Mouse (Mus musculus): Measurements from ENCODE around the gene Abcg1.

The Abcg1 gene

DNA sequence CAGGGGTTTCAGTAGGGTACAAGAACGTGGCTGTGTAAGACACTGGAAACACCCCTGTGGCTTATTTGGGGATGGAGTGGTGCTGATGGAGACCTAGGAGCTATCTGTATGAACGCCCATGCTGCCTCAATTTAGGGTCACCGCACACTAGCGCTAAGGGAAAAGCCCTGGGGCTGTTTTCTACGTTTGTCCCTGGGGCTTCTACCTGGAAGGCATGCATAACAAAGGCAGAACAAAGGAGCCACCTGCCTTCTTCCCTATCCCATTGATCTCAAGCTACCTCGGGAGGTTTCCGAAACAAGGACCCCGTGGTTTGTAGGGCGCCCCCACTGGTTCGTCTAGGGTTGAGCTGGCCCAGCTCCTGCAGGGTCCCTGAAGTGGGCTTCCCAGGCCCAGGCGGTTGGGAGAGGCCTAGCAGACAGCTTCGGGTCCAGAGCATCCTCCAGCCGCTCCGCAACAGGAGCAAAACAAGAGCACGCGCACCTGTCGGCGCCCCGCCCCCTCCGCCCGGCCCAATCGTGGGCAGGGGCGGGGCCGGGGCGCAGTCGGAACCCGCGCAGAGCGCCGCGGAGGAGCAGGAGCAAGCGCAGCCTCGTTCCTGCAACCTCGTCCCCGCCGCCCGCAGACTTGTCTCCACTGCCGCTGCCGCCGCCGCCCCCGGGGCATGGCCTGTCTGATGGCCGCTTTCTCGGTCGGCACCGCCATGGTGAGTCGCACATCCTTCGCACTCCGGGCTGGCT lies at the start of gene Abcg1:
Gene Abcg1 (plus strand): TSS at position 525 of the 740 bp plus-strand sequence.
- peak; percentile 67 for DNase-seq

DNA sequence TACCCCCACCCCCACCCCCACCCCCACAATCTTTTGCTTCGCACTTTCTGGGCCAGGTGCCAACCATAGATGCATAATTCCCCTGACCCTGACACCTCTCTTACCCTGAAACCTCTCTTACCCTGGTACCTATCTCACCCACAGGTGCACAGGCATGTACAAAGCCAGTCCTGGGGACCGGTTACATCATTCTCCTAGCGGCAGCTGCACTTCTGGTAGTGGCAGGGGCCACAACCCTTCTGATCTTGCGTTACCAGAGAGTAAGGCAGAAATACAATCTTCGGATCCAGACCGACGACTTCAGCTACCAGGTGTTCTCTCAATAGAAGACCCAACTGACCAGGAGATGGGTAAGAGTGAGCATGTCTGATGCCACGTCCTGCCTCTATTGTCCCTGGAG lies 49.1 kb upstream of the Abcg1 start:
- DNase-seq: no peak

DNA sequence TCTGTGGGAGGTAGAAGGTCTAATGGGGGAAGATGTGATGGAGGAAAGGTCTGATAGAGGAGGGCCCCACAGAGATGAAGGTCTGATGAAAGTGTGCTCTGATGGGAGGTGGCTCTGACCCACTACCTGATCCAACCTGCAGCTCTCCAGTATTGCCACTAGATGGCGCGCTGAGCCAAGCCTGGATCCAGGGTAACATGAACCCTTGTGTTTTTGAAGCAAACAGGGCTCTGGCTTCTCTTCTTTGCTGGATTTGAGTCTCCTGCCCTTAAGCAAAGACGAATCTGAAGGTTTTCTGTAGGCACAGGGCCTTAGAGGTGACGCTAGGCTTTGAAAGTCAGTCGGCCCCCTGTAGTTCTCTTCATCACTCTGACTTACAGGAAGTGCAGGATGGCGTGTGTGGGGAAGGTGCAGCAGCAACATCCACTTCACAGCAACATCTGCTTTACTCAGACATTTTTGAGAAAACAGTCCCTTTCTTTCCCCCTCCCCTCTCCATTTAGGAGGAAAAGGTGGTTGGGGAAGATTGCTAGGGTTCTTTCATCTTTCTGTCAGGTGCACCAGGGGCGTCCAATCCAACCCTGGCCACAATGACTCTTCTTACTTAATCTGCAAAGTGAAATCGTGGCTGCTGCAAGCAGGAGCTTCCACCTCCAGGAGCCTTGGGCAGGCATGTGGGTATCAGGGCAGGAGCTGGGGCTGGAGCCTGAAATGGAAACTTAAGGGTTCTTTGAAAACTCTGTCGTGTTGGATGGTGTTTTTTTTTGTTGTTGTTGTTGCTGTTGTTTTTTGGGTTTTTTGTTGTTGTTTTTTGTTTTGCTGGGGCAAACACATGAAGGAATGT lies 45.7 kb upstream of the Abcg1 start:
- peak; percentile 63 for DNase-seq

DNA sequence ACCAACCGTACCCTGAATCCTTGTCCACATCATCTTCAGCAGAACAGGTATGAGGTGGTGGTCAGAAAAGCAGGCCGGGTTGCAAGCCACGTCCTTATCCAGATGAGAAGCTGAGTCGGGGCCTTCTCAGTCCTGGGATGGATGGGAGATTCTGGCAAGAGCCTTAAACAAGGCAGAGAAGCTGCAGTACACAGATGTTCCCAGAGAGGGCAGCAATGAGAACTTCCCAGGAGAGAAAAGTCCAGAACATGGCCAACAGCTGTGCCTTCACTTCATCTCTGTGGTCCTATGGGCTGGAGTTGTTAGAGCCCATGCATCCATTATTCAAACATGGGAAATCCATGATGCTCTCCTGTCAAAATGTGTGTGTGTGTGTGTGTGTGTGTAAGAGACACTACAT lies 39.2 kb upstream of the Abcg1 start:
- peak; percentile 76 for DNase-seq

DNA sequence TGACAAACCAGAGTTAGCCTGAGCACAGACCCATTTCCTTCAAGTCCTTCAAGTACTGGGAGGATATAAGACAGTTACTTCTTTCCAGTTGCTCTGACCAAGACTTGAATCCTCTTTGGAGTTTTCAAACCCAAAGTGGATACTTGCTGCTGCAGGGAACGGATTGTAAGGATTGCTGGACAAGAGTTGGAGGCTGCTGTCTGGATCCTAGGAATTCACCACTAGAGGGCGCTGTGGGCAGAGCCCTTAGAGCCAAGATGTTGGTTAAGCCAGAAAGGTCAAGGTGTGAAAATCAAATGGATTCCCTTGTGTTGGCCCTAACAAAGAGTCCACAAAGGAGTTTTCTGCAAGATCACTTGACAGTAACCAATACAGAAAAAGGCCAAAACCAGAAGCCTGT lies 38.0 kb upstream of the Abcg1 start:
- peak; percentile 80 for DNase-seq

DNA sequence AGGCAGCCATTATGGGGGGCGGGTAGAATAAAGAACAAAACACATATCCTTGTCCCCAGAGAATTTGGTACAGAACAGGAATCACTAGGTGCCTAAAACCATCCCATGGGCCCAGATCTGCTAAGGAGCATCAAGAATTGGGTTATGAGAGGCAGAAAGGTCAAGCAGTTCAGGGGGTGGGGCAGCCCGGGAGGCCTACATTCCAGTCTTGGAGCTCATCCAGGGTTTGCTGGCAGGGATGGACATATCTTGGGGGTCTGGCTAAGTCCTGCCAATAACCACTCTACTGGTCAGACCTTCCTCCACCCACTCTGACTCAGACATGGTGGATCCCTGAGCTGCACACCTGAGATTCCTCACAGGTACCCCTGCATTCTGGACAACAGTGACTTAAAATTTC lies 37.4 kb upstream of the Abcg1 start:
- DNase-seq: no peak

DNA sequence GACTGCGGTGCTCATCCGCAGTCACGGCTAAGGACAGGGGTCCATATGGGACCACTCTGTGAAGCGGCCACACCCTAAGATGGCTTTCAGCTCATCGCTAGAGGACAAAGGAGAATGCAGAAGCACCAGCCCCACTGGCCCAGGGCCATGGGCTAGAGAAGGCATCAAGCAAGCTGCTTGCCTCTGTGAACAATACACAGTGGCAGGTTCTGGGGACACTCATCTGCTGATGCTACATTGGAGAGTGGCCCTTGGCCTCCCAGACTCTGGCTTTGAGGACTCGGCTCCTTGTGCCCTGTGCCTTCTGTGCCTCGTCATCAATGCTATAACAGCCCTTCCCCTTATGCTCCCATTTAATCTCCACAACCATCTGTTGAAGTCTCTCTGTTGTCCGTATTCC lies 36.2 kb upstream of the Abcg1 start:
- DNase-seq: no peak

DNA sequence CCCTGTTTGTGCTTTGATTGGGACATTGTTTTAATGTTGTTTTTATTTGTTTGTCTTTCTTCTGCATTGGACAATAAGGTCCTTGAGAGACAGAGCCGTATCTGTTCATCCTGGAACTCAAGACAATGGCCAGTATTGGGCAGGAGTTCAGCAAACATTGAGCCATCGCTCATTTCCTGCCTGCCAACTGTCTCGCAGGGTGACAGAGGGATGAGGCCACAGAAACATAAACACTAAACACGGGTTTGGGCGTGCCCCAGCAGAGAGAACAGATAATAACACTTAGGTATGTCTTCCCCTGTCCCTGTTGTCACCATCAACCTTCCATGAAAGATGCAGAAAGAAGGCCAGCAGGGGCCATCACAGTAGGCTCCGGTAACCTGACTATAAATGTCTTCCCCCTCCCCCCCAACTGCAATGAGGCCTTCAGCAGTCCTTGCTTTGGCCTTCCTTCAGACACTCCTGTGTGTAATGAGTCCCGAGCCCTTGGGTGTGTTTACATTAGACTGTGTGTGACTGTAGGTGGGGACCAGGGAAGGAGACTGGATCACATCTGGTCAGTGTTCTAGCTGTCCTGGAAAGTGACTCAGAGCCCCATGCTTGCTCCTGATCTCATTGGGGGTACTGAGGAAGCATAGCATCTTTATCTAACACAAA lies 33.2 kb upstream of the Abcg1 start:
- peak; percentile 40 for DNase-seq

DNA sequence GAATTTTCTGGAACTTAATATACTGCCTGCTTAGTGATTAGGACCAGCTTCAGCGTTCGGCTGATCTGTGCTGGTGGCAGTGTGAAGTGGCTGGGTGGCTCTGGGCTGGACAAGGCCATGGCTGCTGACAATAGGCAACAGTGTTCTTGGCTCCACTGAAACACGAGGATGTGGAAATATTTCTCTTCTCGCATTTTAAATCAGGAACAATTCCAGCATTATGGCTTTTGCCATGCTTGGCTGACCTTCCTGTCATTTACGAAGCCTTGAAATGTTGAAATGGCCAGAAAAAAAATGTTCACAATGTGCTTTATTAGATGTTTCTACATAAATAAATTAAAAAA lies 32.7 kb upstream of the Abcg1 start:
- no peak for DNase-seq

DNA sequence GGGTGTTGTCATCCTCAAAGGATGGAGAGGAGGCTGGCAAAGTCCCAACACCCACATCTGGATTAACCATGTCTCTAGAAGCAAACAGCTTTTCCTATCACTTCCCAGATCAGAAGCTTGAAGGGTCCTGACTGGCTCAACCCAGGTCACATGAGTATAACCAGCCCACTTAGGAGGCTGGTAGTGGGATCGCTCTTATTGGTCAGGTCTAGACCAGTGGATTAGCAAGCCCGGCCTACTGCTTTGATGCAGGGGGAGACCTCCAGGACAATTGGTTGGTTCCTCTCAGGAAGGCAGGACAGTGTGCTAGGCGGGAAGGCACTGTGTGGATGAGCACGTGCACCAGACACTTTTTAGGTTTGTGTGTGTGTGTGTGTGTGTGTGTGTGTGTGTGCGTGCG lies 30.5 kb upstream of the Abcg1 start:
- no peak for DNase-seq

DNA sequence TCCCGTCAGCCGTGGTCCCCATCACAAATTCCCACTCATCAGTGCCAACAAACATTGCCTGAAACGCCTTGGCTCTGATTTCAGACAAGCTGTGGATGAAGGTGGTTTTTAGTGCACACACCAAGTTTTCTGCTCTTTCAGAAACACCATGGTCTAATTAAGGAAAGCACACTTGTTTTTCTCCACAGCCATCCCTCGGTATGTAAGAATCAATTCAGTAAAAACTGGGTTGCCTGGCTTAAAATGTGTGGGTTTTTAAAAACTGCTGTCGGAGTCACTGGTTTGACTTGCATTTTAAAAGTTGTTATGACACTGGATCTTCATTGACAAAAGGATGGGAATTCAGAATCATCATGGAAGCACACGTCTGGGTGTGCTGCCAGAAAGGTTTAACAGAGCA lies 29.8 kb upstream of the Abcg1 start:
- no peak for DNase-seq

DNA sequence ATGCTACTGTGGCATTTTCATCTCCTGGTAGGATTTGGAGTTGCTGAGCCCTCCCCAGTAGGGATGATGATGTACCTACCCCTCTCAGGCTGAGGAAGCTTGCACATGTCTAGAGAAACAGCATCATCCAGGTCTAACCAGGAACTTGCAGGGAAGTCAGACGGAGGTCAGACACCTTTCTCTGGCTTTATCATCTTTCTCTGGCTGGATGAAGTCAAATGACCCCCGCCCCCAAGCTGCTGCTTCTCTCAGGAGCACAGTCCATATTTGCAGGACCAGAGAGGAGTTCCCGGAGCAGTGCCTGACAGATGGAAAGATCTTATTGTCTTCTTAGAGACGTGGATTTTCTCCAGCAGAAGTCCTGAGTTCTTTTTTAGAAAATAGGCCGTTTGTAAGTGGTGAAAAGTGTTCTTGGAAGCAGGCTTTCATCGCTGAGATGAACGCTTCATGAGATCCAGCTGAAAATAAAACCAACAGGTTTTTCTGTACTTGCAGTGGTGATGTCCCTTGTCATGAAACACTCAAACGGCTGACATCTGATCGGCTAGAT lies 28.6 kb upstream of the Abcg1 start:
- no peak for DNase-seq

DNA sequence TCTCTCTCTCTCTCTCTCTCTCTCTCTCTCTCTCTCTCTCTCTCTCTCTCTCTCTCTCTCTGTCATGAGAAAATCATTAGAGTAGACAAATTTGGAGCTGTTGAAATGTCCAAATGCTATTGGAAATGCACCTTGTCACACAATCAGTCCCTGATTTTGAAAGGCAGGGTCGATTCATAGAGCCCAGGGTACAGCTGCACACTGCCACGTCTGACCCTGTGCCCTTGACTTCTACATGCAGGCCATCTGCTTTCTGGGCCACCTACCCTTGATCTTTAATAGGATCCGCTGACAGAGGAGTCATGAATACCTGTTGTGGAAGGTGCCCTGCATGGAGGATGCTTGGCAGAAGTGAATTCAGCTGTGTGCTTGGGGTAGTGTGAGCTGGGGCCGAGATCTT lies 28.1 kb upstream of the Abcg1 start:
- DNase-seq: no peak

DNA sequence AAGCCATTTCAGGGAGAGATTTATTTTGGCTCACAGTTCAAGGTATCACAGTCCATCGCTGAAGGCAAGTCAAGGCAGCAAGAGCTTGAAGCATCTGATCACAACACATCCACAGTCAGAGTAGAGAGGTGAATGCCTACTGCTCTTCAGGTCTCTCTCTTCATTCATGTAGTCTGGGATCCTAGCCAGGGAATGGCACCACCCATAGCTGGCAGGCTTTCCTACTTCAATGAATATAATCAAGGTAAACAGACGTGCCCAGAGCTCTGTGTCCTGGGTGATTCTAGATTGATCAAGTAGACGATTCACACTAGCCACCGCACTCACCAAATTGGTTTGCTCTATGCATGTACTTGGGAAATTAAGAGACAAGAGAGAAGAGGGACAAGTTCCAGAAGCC lies 25.1 kb upstream of the Abcg1 start:
- DNase-seq: no peak

DNA sequence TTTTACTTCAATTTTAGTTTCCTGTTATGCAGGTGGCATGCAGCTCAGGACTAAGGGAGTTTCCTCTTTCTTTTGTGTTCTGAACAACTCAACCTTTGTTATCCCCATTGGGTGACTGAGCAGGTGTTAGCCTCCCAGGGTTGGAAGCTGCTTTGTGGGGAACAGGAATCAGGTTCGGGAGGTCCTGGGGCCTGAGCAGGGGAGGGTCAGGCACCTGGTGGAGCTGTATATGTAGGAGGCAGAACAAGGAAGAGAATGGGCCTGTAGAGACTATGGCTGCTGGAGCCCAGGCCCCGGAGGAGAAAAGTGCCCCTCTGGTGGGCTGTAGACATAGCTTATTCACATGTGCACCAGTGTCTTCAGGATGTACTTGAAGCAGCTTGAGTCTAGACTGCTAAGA lies 24.2 kb upstream of the Abcg1 start:
- no peak for DNase-seq

DNA sequence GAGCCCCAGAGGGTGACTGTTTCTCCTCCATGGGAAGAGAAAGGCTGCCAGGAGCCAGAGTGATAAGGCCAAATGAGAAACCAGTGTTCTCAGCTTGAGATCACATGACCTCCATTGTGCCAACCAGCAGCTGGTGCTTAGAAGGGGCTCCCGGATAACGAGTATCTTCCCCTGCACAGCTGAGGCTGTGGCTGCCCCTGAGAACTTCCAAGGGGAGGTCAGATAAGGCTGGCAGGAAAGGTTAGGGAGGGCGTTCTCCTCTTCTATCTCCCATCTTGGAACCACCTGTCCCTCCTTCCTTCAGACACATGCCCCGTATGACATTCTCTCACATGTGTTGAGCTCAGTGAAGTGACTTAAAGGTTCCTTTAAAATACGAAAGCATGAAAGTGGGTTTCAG lies 23.3 kb upstream of the Abcg1 start:
- no peak for DNase-seq

DNA sequence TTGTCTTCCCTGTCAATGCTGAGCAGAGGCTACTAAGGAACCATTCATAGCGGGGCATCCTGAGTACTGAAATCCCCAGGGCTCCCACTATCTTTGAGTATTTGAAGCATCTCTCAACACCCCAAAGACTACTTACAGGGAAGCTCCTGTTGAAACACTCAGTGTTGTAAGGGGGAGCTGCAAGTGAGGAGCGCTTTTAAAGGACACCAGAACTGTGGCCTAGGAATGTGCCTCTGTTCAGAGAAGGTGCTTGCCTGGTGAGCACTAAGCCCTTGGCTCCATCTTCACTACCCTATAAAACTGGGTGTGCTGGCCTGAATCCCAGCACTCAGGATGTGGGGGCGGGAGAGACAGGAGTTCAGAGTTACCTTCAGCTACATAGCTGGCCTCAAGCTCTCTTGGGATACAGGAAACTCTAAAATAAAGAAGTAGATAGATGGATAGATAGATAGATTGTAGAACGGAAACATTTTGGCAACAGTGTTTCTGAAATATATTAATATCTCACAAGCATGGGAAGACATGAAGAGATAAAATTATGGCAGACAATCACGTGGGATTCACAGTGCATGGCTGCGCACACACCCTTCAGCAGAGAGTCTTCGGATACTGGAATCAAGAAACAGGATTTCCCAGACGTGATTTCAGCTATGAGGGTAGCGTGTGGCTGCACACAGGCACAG lies 22.7 kb upstream of the Abcg1 start:
- DNase-seq: no peak

DNA sequence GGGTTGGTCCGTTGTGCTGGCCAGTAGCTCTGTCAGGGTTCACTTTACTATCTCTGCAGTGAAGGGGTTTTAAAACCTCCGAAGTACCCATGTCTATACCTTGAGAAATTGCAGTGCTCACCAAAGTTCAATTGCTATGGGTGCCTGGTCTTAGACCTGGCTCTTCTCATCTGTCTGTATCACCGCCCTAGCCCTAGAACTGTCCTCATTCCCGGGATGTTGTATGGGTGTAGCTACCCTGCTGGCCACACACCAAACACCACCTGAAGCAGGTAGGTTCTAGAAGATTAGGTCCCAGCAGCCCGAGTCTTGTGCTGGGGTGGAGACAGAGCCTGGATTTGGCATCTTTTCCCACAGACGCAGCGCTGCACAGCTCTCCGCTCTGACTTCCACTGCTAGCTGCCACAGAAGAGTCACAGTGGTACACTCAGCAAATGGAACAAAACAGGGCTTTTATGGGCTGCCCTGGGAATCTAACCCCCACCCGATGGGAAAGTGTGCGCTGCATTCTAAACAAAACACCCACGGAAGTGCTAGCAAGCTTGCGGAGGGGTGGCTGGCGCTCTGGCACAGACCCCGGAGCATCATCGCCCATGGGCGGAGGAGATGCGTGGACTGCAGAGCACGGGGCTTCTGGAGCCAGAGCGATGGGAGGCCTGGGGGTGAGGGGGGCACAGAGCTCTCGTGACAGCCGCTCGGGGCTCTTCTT lies 21.2 kb upstream of the Abcg1 start:
- no peak for DNase-seq

DNA sequence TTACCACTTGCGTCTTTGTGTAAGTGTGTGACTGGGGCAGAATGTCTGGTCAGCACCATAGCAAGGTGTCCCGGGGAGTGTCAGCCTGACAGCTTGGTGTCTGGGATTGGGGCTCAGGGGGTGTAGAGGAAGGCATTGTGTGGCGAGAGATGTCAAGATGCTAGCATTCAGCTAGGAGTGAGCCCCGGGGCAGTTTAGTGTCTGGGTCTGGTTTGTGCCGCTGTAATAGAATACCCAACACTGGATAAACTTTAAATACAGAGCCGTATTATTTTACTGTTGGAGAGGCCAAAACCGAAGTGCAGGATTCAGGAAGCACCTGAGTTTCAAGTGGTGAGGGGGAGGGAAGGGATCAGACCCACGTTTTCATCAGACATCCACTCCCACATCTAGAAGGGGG lies 20.1 kb upstream of the Abcg1 start:
- DNase-seq: no peak

DNA sequence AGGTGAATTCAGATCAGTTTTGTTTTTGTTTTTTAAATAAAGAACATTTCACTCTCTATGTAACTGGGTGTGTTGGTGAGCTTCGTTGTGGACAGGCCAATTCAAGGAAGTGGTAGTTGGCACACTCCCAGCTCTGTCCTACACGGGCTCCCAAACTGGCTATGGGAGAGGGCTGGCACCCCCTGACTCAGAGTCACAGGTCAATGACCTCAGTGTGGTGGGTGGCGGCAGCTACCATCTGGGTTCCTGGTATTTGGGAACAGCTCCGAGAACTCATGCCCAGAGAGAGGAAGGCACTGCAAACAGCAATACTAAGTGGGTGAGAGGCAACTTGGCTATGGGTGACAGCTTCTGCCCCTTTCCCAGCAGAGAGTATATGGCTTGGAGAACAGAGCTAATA lies 19.1 kb upstream of the Abcg1 start:
- DNase-seq: peak; percentile 54

DNA sequence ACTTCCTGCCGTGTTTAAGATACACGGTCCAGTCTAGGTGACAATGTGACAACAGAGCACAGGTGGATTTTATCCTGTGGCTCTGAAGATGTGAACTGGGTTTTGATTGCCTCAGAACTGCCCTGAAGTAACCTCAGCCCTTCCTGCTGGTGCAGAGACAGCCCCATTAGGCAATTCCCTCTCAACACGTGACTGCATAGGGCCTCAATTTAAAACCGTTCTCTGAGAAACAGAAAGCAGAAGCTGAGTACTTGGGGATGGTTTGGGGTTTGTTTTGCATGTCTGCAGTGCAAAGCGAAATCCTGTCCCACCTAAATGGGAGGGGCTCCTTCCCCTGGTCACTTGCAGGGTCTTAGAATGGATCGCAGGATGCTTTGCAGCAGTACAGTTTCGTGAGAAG lies 17.8 kb upstream of the Abcg1 start:
- peak; percentile 51 for DNase-seq

DNA sequence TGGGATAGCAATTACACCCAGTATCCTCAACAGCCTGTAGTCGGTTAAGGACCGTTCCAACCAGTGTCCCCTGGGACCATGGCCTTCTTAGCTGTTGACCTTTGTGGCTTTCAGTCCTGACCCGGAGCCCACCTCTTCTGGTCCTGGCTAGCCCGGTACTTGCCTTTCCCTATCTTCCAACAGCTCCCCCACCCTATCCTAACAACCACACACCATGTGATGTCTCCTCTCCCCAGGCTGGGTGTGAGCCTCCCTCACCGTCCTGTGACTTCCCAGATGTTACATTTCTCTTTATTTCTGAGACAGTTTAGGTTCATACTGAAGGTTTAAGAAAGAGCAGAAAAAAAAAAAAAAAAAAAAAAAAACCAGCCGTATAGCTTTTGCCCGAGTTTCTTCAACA lies 17.1 kb upstream of the Abcg1 start:
- DNase-seq: no peak

DNA sequence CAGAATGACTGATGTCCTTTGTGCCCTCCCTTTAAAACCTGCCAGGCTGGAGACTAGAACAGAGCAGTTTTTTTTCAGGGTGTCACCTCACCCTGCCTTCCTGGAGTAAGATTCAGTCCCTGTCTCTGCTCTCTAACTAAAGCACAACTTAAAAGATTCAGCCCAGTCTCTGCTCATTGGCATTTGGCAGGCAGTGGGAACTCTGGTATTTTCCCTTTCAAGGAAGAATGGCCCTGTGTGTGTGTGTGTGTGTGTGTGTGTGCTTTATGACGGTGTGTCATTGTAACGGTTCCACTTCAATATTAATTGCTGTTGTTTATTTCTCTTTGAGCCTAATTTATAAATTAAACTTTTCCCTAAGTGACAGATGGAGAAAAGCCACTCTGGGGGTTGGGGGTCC lies 14.7 kb upstream of the Abcg1 start:
- DNase-seq: no peak
